Mouse (Mus musculus): Measurements from ENCODE around the gene Epop. TPM values are rescaled to one million over a fixed set of nuclear protein-coding genes. Genes with fewer than 3 reads are reported as not detected.

Gene Epop
- polyA plus RNA-seq, 1 experiment from 2014 or later = 2.2 TPM

- DNase-seq (ENCODE audit: low spot score) = no peak
Observed at GRCm38 (mm10) chr11:97631046-97631445, 1.5 kb upstream of the Epop start.

GRCm38 (mm10) chr11:97628568-97629518, 659 bp downstream of the Epop start:
- DNase-seq (ENCODE audit: low spot score) = no peak

- DNase-seq (ENCODE audit: low spot score) = no peak
Observed at GRCm38 (mm10) chr11:97628303-97628567, 1.3 kb downstream of the Epop start.

GRCm38 (mm10) chr11:97627556-97628302, 1.8 kb downstream of the Epop start:
- DNase-seq (ENCODE audit: low spot score) = no peak

DNA sequence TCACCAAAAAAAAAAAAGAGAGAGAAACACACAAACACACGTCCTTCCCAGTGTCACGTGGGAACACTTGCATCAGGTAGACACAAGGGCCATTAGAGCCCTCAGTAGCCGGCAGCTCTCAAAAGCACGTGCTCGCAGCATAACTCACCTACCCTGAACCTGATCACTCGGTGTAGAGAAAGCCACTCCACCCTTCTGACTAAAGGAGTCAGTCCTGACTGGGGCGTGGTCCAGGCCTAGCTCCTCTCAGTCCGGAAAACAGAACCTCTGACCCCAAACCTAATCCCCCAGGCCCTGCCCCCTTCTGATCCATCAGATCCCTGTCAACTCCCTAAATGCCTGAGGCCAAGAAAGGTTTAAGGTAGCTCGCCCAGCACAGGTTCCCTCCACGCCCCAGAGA, 2.7 kb downstream of the Epop start:
- no peak for DNase-seq (ENCODE audit: low spot score)

GRCm38 (mm10) chr11:97626431-97626830, 3.1 kb downstream of the Epop start:
- DNase-seq (ENCODE audit: low spot score) = no peak

- DNase-seq (ENCODE audit: low spot score) = no peak
Observed at GRCm38 (mm10) chr11:97625551-97625950, 4.0 kb downstream of the Epop start.

- no peak for DNase-seq (ENCODE audit: low spot score)
Observed at GRCm38 (mm10) chr11:97623166-97623565, 6.3 kb downstream of the Epop start.

- peak; percentile 75 for DNase-seq (ENCODE audit: low spot score)
Observed at GRCm38 (mm10) chr11:97622440-97622839, 7.1 kb downstream of the Epop start.

DNA sequence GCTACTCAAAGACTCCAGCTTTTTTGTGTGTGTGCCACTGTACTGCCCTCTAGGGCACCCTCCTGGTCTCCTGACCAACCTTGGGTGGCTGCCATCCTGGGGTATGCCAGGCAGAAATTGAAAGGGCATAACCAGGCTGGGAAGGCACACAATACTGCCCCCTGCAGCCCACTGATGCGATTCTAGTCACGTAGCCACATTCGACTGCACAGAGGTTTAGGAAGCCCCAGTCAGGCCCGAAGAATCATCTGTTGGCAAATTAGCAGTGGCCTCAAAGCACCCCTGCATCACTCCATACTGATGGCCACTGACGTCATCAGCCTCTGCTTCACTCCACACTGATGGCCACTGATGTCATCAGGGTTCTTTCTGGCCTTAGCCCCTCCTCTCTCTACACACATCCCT, 10.1 kb downstream of the Epop start:
- DNase-seq (ENCODE audit: low spot score) = no peak

DNA sequence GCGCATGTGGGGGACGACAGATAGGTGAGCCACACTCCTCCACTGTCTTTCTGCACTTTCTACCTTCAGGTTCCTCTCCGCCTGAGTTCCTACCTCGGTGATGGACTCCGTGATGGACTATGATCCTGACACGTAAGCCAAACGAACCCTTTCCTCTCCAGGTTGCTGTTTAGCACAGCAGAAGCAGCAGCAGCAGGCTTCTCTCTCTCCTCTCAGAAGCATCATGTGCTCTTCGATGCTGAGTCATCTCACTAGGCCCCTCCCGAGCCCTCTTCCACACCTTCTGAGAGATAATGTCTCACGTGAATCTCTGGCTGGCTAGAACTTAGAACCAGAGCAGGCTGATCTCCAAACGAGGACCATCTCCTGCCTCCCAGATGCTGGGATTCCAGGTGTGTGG, 11.1 kb downstream of the Epop start:
- DNase-seq (ENCODE audit: low spot score) = no peak

- DNase-seq (ENCODE audit: low spot score) = no peak
Observed at GRCm38 (mm10) chr11:97615276-97615675, 14.2 kb downstream of the Epop start.

GRCm38 (mm10) chr11:97611076-97611475, 18.4 kb downstream of the Epop start:
- DNase-seq (ENCODE audit: low spot score) = no peak

GRCm38 (mm10) chr11:97609743-97610142, 19.8 kb downstream of the Epop start:
- no peak for DNase-seq (ENCODE audit: low spot score)

DNA sequence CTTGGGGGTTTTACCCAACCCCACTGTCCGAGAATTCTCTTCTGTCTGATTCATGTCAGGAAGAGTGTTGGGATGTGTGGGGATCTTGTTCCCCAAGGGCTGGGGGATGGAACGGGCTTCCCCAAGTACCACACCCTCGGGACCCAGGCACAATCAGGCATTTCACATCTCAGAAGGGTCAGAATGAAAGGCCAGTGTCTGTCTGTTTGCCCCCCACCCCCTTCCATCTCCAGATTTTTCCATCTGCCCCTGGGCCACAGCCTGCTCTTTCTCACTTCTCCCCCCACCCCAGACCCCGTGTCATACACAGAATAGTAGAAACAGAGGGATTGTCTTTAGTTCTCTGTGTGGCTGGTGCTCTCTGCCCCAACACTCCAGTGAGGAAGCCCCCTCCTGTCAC, 20.6 kb downstream of the Epop start:
- no peak for DNase-seq (ENCODE audit: low spot score)

- no peak for DNase-seq (ENCODE audit: low spot score)
Observed at GRCm38 (mm10) chr11:97607056-97607725, 22.3 kb downstream of the Epop start.

- DNase-seq (ENCODE audit: low spot score) = no peak
Observed at GRCm38 (mm10) chr11:97603891-97604290, 25.6 kb downstream of the Epop start.

DNA sequence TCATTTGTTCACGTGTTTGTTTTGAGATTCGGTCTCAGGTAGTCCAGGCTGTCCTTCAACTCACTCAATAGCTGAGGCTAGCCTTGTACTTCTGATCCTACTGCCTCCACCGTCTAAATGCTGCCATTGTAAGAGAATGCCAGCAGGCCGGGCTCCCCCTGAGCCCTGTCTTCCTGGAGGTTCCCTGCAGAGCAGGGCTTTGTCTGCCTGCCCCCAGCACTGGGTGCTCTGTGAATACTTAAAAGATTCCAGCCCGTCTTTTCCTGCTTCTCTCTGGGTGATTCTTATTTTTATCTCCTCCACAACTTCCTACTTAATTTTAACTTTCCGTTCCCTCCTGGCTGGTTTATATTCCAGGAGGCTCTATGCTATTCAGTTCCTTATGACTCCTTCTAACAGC, 27.3 kb downstream of the Epop start:
- no peak for DNase-seq (ENCODE audit: low spot score)

DNA sequence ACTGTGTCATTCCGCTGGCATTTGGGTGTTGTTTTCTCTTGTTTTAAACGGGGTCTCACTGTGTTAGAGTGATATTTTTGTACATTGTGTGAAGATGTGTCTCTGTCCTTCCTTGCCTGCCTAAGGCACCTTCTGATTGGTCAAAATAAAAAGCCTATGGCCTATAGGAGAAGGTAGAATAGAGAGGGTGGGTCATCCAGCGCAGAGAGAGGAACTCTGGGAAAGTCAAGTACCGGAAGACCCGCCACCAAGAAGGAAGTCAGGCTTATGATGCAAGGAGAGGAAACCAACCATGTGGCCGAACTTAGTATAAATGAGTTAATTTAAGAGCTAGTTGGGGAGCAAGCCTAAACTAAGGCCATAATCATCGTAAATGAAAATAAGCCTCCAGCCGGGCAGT, 30.4 kb downstream of the Epop start:
- no peak for DNase-seq (ENCODE audit: low spot score)

GRCm38 (mm10) chr11:97597945-97598691, 31.4 kb downstream of the Epop start:
- DNase-seq (ENCODE audit: low spot score) = no peak

GRCm38 (mm10) chr11:97594136-97594535, 35.4 kb downstream of the Epop start:
- DNase-seq (ENCODE audit: low spot score) = no peak

Data from thymus, postnatal 0 days (tissue).